Mouse (Mus musculus): ENCODE measurements around the gene Hoxa9.

Gene Hoxa9

DNA sequence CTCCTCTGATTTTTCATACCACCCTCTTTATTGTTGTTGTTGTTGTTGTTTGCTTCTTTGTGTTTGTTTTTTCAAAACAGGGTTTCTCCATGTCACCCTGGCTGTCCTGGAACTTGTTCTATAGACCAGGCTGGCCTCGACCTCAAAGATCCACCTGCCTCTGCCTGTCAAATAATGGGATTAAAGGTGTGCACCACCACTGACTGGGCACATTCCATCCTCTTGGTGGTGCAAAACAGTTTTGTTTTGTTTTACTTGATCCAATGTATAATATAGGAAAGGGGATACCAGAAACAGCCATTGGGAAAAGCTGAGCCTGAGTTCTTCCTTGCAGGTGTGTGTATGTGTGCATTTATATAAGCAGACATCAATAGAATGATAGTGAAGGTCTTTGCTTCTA, 44.4 kb downstream of the Hoxa9 start:
- in situ Hi-C loops (cut with MboI, MseI): no loop called here

- in situ Hi-C loops (cut with MboI, MseI): no loop called here
Measured at GRCm38 (mm10) chr6:52185834-52186233, 45.1 kb downstream of the Hoxa9 start.

DNA sequence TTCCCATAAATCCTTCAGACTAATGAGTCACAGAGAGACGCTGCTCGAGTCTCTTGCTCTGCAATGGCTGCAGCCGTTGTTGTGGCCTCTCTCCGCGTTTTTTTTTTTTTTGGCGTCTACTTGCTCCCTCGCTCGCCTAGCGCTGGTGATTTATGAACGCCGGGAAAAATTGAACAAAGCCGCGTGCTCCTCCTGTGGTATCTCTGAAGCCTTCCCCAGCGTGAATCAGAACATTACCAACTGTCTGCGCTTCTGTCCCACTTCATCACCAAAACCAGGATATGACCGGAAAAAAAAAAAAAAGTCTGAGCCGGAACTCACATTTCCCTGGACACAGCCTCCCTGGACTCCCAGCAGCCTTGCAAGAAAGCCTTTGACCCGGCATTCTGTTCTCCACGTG, 45.7 kb downstream of the Hoxa9 start:
- in situ Hi-C loops (cut with MboI, MseI): no loop called here

DNA sequence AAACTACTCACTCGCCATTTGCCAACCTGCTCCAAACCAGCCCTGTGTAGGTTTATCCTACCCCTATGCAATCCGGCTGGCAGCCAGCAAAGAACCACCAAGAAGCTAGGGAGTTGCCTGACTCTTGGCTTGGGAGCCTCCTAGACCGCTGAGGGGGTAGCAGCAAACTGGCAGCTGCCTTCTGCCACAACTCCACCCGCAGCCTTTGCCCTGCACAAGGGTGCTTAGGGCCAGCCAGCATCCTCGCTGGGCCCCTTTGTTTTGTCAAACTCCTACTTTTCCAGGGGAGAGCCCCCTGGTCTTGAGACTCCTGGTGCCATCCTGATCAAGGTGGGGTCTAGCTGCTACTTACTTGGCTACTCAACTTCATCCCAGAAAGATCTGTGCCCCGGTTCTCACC, 46.2 kb downstream of the Hoxa9 start:
- in situ Hi-C loops (cut with MboI, MseI): no loop called here

- in situ Hi-C loops (cut with MboI, MseI): no loop called here
Measured at GRCm38 (mm10) chr6:52183311-52184080, 47.4 kb downstream of the Hoxa9 start.

GRCm38 (mm10) chr6:52182793-52183192, 48.1 kb downstream of the Hoxa9 start:
- in situ Hi-C loops (cut with MboI, MseI): no loop called here

GRCm38 (mm10) chr6:52182030-52182429, 48.9 kb downstream of the Hoxa9 start:
- in situ Hi-C loops (cut with MboI, MseI): no loop called here

DNA sequence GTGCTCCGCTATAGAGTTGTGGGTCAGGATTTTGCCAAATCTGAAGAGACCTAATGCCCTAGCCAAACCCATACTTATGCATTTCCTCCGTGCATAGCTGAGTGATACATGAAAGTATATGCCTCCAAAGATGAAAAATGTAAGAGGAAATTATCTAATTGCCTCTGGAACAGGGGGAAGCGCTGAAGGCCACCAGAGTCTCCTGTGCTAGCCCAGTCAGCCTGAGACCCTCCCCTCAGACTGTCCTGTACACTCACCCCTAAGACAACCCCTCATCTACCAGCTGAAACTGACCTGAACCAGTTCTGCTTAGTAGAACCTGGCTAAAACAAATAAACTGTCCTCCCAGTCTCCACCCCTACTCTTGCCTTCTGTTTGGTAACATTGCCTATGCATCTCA, 50.2 kb downstream of the Hoxa9 start:
- in situ Hi-C loops (cut with MboI, MseI): no loop called here

GRCm38 (mm10) chr6:52180213-52180710, 50.6 kb downstream of the Hoxa9 start:
- in situ Hi-C loops (cut with MboI, MseI): no loop called here

DNA sequence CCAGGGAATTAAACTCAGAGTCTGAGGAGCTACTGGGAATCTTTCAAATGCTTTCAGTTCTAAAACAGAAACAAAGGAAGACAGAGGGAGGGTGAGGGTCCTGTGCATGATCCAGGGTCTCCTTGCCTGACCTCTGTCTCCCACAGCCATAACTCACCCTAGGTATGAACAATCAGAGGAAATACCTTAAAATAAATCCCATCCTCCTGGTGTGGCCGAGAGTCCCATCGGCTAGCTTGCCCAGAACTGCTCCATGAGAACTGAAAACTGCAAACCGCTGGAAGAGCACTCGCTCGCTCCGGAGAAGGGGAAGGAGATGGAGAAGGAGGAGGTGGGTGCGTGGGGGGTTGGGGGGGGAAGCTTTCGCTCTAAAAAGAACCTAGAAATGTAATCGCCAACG, 51.2 kb downstream of the Hoxa9 start:
- in situ Hi-C loops (cut with MboI, MseI): no loop called here

- in situ Hi-C loops (cut with MboI, MseI): no loop called here
Measured at GRCm38 (mm10) chr6:52178918-52179665, 51.8 kb downstream of the Hoxa9 start.

DNA sequence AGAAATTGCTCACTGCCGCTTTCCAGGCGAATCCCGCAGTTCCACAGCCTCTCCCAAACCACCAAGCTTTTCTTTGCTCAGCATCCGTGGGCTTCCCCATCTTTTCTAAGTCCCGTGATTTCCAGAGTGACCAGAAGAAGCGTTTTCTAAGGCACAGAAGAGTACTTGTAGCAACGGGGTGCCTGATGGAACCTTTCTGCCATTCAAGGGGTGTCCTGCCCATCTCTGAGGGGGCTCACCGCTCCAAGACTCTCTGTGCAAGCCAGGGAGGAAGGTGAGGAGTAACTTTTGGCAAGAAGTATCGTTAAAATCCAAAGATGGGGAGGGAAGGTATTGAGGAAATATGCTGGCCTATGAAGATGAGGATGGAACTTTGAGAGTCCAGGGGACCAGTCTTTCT, 53.1 kb downstream of the Hoxa9 start:
- in situ Hi-C loops (cut with MboI, MseI): no loop called here

- in situ Hi-C loops (cut with MboI, MseI): no loop called here
Measured at GRCm38 (mm10) chr6:52177061-52177735, 53.7 kb downstream of the Hoxa9 start, which contains the start of gene 5730596B20Rik. TSS of gene 5730596B20Rik (plus strand) at chr6:52177498.

GRCm38 (mm10) chr6:52176391-52176790, 54.5 kb downstream of the Hoxa9 start:
- in situ Hi-C loops (cut with MboI, MseI): no loop called here

DNA sequence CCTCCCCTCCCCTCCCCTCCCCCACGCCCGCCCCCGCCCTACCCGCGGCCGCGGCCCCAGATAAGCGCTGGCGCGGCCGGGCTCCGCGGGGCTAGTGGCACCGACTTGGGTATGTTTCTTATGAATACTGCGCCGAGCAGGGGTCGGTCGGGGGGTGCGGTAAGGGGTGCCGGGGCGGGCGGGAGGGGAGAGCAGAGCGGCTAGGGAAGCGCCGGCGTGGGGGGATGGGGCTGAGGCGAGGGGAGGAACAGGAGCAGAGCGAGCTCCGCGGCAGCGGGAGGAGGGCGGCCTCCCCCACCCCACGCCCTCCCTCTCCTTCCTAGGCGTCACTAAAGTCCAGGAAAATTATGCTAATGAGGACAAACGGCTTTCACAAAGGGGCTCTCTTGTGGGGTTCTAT, 55.0 kb downstream of the Hoxa9 start:
- in situ Hi-C loops (cut with MboI, MseI): no loop called here

- in situ Hi-C loops (cut with MboI, MseI): no loop called here
Measured at GRCm38 (mm10) chr6:52174968-52175751, 55.7 kb downstream of the Hoxa9 start.

DNA sequence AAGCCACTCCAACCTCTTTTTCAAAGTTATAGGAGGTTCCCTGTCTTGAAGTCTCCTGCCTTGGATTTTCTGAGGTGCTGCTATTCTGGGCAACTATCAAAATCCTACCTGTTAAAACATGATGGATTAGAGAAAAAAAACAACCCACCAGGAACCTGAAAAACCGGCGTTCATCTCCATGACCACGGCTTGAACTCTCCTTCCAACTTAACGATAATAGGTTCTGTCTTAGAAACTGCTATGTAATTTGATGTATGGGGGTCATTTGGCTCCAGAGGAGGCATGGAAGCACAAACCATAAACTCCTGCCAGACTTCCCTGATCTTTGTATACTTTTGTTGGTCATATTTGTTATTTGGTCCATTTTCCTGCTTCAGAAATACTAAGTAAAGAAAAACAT, 57.2 kb downstream of the Hoxa9 start:
- in situ Hi-C loops (cut with MboI, MseI): no loop called here

Data from T-helper 1 cell (primary cell).